Mouse (Mus musculus) thymus, postnatal 0 days (tissue): ENCODE measurements around the gene Tshz2. TPM values are rescaled to one million over a fixed set of nuclear protein-coding genes. Genes with fewer than 3 reads are reported as not detected.

ENCODE experiments used
- DNase-seq: peaks from one replicate; pipeline ENCODE4 v3.0.0-alpha.2; 2015; ENCODE audit warnings: low spot score
- polyA plus RNA-seq: library from polyadenylated mRNA; unstranded; fragments of >200 nt; fragmentation: Nextera tagmentation; extraction: Ambion mirVana; gene quantifications from 2 replicates; pipeline ENCODE4 v1.2.1, GENCODE M21; 2015

The Tshz2 gene
- polyA plus RNA-seq, 1 experiment from 2014 or later: 1.7 TPM

GRCm38 (mm10) chr2:169630070-169630469, 2.7 kb upstream of the Tshz2 start:
- no peak for DNase-seq

DNA sequence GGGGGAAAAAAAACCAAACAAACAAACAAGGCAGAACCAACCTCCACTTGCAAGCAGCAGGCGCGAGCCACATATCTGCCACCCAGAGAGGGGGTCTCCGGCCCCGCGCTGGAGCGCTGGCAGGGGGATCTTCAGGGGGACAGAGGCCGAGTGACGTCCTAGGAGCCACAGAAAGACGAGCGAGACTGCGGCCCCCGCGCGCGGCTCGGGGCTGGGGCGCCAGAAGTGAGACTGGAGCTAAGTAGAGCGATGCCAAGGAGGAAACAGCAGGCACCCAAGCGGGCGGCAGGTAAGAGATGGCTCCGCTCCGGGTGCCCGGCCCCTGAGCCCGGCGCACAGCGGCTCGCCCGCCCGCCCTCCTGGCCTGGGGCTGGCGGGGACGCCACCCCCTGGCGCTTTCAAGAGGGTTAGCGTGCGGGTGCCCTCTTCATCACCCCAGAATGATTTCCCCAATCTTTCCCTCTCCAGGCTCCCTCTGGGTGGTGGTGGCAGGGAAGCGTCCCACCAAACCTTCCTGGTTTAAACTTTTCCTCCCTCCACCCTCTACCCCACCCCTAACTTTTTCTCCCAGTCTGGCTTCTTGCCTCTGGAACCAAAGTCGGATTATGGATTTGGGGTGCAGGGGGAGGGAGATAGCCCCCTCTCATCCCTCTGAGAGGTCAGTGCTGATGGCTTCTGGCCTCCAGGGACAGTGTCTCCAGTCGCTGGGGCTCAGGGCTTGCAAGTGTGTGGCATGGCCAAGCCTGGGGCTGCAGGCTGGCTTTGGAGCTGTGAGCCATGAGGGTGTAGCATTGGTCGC, 877 bp downstream of the Tshz2 start:
- peak; percentile 57 for DNase-seq

GRCm38 (mm10) chr2:169634619-169635382, 2.0 kb downstream of the Tshz2 start:
- DNase-seq: no peak

DNA sequence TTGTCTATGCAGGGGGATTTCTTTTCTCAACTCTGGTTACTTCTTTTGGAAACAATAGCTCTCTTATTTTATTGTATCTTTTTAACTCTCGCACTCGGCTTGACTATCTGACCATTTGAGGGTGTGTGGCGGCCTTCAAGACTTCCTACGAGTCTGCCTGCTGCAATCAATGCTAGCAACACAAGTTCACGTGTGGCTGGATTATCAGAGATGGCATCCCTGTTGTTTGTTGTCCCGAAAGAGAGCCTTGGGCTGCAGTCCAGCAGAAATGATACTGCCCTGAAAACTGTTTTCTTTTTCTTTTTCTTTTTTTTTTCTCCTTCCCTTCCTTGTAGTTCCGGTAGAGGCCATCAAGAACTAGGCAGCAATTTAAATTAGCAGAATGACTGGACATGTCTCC, 2.6 kb downstream of the Tshz2 start:
- no peak for DNase-seq

- no peak for DNase-seq
These were observed 3.6 kb downstream of the Tshz2 start for GRCm38 (mm10) chr2:169636414-169636813.

- no peak for DNase-seq
These were observed 8.7 kb downstream of the Tshz2 start for GRCm38 (mm10) chr2:169641547-169641946.

GRCm38 (mm10) chr2:169642420-169642819, 9.6 kb downstream of the Tshz2 start:
- DNase-seq: no peak

DNA sequence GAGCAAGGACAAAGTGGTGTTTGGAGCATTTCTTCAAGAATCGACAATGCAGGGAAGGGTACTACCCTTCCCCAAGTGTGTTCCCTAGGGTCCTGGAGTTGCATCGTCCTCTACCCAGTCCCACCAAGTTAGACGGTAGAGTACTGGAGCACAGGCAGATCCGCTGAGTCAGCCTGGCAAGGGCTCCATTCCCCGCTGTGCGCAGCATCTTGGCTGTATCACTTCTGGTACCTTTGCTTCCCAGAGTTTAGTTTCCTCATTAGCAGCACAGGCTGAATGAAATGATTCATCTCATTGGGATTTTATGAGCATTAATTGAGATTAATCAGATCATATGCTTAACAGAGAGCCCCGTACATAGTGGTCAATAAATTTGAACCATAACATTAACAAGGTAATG, 14.3 kb downstream of the Tshz2 start:
- DNase-seq: no peak

DNA sequence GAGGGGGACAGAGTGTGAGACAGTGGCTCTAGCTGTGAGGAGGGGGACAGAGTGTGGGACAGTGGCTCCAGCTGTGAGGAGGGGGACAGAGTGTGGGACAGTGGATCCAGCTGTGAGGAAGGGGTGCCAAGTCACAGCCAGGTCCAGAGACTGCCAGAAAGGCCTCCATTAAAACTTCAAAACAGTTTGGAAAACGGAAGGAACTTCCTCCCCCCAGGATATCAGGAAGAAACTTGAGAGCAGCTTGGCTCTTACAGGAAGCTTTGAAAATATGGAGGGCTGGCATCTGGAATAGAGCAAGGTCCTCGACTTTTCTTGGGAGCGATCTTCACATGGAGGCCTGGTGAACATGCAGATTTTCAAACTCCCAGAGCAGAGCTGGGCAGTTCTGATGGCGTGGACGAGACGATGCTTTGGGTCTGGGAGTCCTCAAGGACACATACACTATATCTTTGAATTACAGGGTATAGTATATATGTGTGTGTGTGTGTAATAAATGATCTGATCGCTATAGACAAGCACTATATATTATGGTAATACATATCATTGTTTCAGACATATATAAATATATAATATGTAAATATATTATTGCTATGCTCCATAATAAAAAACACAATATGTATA, 16.6 kb downstream of the Tshz2 start:
- DNase-seq: no peak

- no peak for DNase-seq
These were observed 20.5 kb downstream of the Tshz2 start for GRCm38 (mm10) chr2:169653282-169653681.

- DNase-seq: no peak
These were observed 31.0 kb downstream of the Tshz2 start for GRCm38 (mm10) chr2:169663792-169664191.

GRCm38 (mm10) chr2:169671264-169671663, 38.5 kb downstream of the Tshz2 start:
- DNase-seq: no peak

DNA sequence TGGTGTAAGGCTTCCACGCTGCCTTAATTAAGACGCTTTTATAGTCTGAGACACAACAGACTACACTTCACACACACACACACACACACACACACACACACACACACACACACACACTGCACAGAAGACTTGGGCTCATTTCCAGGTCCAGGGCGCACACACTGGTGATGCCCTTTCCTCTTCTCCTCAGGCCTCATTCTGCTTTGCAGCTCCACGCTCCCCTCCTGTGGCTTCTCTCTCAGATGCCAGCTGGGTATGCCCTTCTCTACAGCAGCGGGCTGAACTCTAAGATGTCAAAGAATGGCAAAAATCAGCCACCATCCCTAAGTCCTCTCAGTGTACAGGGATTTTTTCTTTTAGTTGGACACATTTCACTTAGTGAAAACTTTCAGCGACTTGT, 41.0 kb downstream of the Tshz2 start:
- DNase-seq: no peak

GRCm38 (mm10) chr2:169674209-169674608, 41.4 kb downstream of the Tshz2 start:
- DNase-seq: no peak

- peak; percentile 64 for DNase-seq
These were observed 46.5 kb downstream of the Tshz2 start for GRCm38 (mm10) chr2:169679264-169679663.

DNA sequence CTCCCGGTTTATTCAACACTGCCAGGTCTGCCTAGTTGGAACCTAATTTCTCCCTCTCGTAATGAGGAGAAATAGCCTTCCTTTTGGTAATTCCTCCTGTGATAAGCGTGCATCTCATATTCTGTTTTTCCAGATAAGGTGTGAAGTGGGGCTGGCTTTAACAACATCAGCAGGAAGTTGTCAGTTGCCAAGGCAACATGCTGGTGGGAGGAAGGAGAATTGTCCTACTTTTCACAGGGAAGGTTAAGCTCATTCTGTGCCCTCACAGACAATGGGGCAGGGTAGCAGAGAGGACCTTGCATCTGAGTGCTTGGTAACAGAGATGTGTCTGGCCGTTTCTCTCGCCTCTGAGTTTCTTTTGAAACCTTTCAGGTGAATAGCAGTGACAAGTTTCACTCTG, 47.1 kb downstream of the Tshz2 start:
- DNase-seq: peak; percentile 70

GRCm38 (mm10) chr2:169685260-169685659, 52.4 kb downstream of the Tshz2 start:
- no peak for DNase-seq

GRCm38 (mm10) chr2:169685747-169686146, 52.9 kb downstream of the Tshz2 start:
- no peak for DNase-seq

- DNase-seq: no peak
These were observed 54.1 kb downstream of the Tshz2 start for GRCm38 (mm10) chr2:169686697-169687430.

GRCm38 (mm10) chr2:169690054-169690453, 57.2 kb downstream of the Tshz2 start:
- peak; percentile 74 for DNase-seq

- DNase-seq: no peak
These were observed 61.7 kb downstream of the Tshz2 start for GRCm38 (mm10) chr2:169694494-169694893.
